Mouse (Mus musculus) mouse embryonic stem cell (cell line): Measurements from ENCODE around the gene Myh14.
"Not testable (repeated sequence)": the region's sequence is repeated elsewhere in the genome, so short reads cannot be mapped to it uniquely, and the experiment has no call there.

ENCODE experiments used
- in situ Hi-C, 2 experiments: fragments of 300-500 bp; cut with MboI; formaldehyde crosslinking; loops; 1 replicate in 1 of 2; 3 replicates in 1 of 2; pipeline ENCODE4 v1.14.3; 2019 to 2020; ENCODE audit warnings: low sequenced_read_pairs in 2 of 2, low pct_unique_long_range_greater_than_20kb in 1 of 2, mixed read lengths in 1 of 2; ENCODE audit not compliant: unreplicated experiment in 1 of 2

The Myh14 gene

GRCm38 (mm10) chr7:44670803-44671202, at the start of gene Myh14:
Gene Myh14, minus strand, starts transcription at chr7:44670843.
- in situ Hi-C loops = no loop called here

- in situ Hi-C loops = no loop called here
Measured at GRCm38 (mm10) chr7:44709881-44710280, 39.2 kb upstream of the Myh14 start.

GRCm38 (mm10) chr7:44708574-44708973, 37.9 kb upstream of the Myh14 start, which contains the start of gene Izumo2:
Gene Izumo2, plus strand, starts transcription at chr7:44708742.
- in situ Hi-C loops = no loop called here

- in situ Hi-C loops = not testable (repeated sequence)
Measured at GRCm38 (mm10) chr7:44708093-44708492, 37.5 kb upstream of the Myh14 start.

GRCm38 (mm10) chr7:44707169-44707675, 36.6 kb upstream of the Myh14 start:
- in situ Hi-C loops = no loop called here

- in situ Hi-C loops = no loop called here
Measured at GRCm38 (mm10) chr7:44706322-44706721, 35.7 kb upstream of the Myh14 start.

- in situ Hi-C loops = no loop called here
Measured at GRCm38 (mm10) chr7:44705086-44705485, 34.4 kb upstream of the Myh14 start.

- in situ Hi-C loops = loop anchor here (5.0 kb wide), 1 partner anchor 37 kb away; no protein-coding TSS in a partner anchor
Measured at GRCm38 (mm10) chr7:44704363-44704762, 33.7 kb upstream of the Myh14 start.

GRCm38 (mm10) chr7:44702985-44703384, 32.3 kb upstream of the Myh14 start:
- in situ Hi-C loops = loop anchor here (5.0 kb wide), 1 partner anchor 36 kb away; no protein-coding TSS in a partner anchor

- in situ Hi-C loops = loop anchor here (5.0 kb wide), 1 partner anchor 35 kb away; no protein-coding TSS in a partner anchor
Measured at GRCm38 (mm10) chr7:44701921-44702320, 31.3 kb upstream of the Myh14 start.

- in situ Hi-C loops = no loop called here
Measured at GRCm38 (mm10) chr7:44697980-44698379, 27.3 kb upstream of the Myh14 start.

- in situ Hi-C loops = no loop called here
Measured at GRCm38 (mm10) chr7:44697191-44697710, 26.6 kb upstream of the Myh14 start.

- in situ Hi-C loops = no loop called here
Measured at GRCm38 (mm10) chr7:44695223-44695622, 24.6 kb upstream of the Myh14 start.

GRCm38 (mm10) chr7:44693427-44694175, 23.0 kb upstream of the Myh14 start:
- in situ Hi-C loops = no loop called here

GRCm38 (mm10) chr7:44689331-44689730, 18.7 kb upstream of the Myh14 start:
- in situ Hi-C loops = no loop called here

GRCm38 (mm10) chr7:44688890-44689289, 18.2 kb upstream of the Myh14 start:
- in situ Hi-C loops = no loop called here

GRCm38 (mm10) chr7:44685531-44686402, 15.1 kb upstream of the Myh14 start:
- in situ Hi-C loops = no loop called here

- in situ Hi-C loops = no loop called here
Measured at GRCm38 (mm10) chr7:44683656-44684055, 13.0 kb upstream of the Myh14 start.

- in situ Hi-C loops = no loop called here
Measured at GRCm38 (mm10) chr7:44676611-44677010, 6.0 kb upstream of the Myh14 start.
